Mouse (Mus musculus) liver, embryonic 14.5 days (tissue): ENCODE data around the gene Bicral.

Source experiments
- CTCF ChIP-seq: IDR thresholded peaks from 2 replicates; pipeline ENCODE4 v1.5.1; 2016; ENCODE audit warnings: antibody characterized with exemption, low read depth, control low read depth
- EP300 ChIP-seq: IDR thresholded peaks from 2 replicates; pipeline ENCODE4 v1.6.1; 2016; ENCODE audit warnings: antibody characterized with exemption, low read depth

- no peak for TF ChIP-seq CTCF
- TF ChIP-seq EP300 = no peak
Observed at GRCm38 (mm10) chr17:46883107-46883506, 24.8 kb upstream of the Bicral start.
